Mouse (Mus musculus) skeletal muscle tissue, postnatal 0 days (tissue): ENCODE data around the gene Zbtb46. TPM values are rescaled to one million over a fixed set of nuclear protein-coding genes. Genes with fewer than 3 reads are reported as not detected.

Source experiments
- polyA plus RNA-seq: library from polyadenylated mRNA; unstranded; fragments of >200 nt; fragmentation: Nextera tagmentation; extraction: Ambion mirVana; gene quantifications from 2 replicates; pipeline ENCODE4 v1.2.1, GENCODE M21; 2015

Zbtb46 gene
- 5.7 and 6.2 TPM in 2 replicates for polyA plus RNA-seq

GRCm38 (mm10) chr2:181459153-181459672, at the start of gene Zbtb46:
Zbtb46 (minus strand) TSS chr2:181459426.

DNA sequence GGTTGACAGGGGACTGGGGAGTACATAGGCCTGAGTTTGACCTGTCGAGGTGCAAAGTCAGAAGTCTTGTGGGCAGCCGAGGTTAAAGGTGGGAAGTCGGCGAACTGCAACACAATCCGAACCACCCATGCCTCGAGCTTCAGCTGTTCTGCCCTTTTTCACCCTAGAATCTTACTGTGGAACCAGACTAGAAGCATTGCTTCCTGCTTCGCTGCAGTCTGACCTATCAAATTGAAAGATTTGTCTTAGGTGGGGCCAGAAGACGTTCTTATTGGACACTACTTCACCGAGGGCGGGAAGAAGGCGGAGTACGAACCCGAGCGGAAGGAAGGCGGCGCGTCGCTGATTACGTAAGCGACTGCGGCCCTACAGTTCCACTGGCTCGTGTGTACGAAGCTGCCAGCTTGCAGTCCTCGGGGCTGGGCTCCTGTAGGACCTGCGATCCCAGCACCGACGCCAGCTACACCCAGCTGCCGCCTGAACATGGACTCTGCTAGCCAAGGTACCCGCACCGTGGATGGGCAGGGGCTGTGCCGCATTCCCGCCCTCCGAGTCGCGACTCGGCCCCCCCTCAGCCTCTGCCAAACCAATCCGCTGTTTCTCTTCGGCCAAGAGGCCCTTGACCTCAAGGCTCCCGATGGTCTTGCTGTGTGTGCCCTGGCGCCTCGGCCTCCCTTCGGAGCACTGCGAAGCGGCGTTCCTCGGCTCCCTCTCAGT, 37.8 kb upstream of the Zbtb46 start, which contains the start of gene Tpd52l2:
Tpd52l2 (plus strand) TSS at position 312 of the 717 bp plus-strand sequence.

DNA sequence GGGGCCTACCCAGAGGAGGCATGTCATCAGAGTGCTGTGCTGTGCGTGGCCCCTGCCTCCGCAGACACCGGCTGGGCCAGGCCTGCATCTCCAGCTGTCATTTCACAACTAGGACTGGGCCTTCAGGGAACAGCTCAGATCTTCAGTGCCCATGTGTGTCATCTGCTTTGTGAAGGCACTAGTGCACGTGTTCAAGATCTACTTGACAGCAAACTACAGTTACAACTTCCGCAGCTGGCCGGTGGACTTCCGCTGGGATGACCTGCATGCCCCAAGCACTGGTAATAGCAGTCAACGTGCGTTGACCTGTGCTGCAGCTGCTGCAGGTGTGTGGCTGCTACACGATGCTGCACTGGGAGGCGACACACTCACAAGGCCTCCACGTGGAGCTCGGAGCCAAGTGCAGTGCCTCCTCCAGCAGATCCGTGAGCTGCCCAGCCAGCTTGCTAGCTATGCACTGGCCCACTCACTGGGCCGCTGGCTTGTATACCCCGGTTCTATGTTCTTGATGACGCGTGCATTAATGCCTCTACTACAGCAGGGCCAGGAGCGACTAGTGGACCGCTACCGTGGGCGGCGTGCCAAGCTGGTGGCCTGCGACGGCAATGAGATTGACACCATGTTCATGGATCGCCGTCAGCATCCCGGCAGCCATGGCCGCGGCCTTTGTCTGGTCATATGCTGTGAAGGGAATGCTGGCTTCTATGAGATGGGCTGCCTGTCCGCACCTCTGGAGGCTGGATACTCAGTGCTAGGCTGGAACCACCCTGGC, 34.1 kb upstream of the Zbtb46 start, which contains the start of gene Abhd16b:
Abhd16b (plus strand) TSS at position 51 of the 772 bp plus-strand sequence.

DNA sequence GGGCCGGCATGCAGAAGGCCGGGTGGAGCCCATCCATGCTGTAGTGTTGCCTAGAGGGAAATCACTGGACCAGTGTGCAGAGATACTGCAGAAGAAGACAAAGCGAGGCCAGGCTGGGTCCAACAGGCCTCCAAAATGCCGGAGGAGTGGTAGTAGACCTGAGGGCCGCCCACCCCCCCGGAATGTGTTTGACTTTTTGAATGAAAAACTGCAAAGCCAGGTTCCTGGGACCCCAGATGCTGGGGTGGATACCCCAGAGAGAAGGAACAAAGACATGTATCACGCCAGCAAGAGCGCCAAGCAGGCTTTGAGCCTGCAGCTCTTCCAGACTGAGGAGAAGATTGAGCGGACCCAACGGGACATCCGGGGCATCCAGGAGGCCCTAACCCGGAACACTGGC, 79.4 kb downstream of the Zbtb46 start, which contains the start of gene Lime1:
Lime1 (plus strand) TSS at position 301 of the 400 bp plus-strand sequence.

GRCm38 (mm10) chr2:181364860-181365596, 94.2 kb downstream of the Zbtb46 start, which contains the start of the genes Zgpat and Arfrp1:
Zgpat (plus strand) TSS chr2:181364928.
Arfrp1 (minus strand) TSS chr2:181365404.

Other genes starting within 250 kb of the Zbtb46 start
- 0.05 and 0.10 TPM in 2 replicates for gene Srms, start 246.2 kb downstream of the Zbtb46 start, polyA plus RNA-seq
- gene Fndc11, start 239.4 kb downstream of the Zbtb46 start, polyA plus RNA-seq, result 0.15 TPM in 1 of 2 replicates, not detected in the other
- gene Helz2, start 217.4 kb downstream of the Zbtb46 start, polyA plus RNA-seq, result 0.68 and 0.71 TPM in 2 replicates
- gene Gmeb2, start 171.4 kb downstream of the Zbtb46 start, polyA plus RNA-seq, result 4.3 and 4.9 TPM in 2 replicates
- 0.15 and 0.42 TPM in 2 replicates for gene Stmn3, start 144.9 kb downstream of the Zbtb46 start, polyA plus RNA-seq
- 12.0 and 13.4 TPM in 2 replicates for gene Rtel1, start 139.7 kb downstream of the Zbtb46 start, polyA plus RNA-seq
- 21.8 and 22.9 TPM in 2 replicates for gene Zgpat, start 94.5 kb downstream of the Zbtb46 start, polyA plus RNA-seq
- gene Arfrp1, start 94.0 kb downstream of the Zbtb46 start, polyA plus RNA-seq, result 38.2 and 40.4 TPM in 2 replicates
- gene Lime1, start 79.3 kb downstream of the Zbtb46 start, polyA plus RNA-seq, result 7.3 and 8.7 TPM in 2 replicates
- gene Abhd16b, start 33.8 kb upstream of the Zbtb46 start, polyA plus RNA-seq, result 0.18 and 0.28 TPM in 2 replicates
- gene Tpd52l2, start 37.7 kb upstream of the Zbtb46 start, polyA plus RNA-seq, result 111 and 112 TPM in 2 replicates
- gene Dnajc5, start 61.1 kb upstream of the Zbtb46 start, polyA plus RNA-seq, result 67.9 and 68.2 TPM in 2 replicates
- gene Uckl1, start 125.5 kb upstream of the Zbtb46 start, polyA plus RNA-seq, result 47.7 and 48.8 TPM in 2 replicates
- 34.5 and 34.7 TPM in 2 replicates for gene Prpf6, start 132.4 kb upstream of the Zbtb46 start, polyA plus RNA-seq
- gene Zfp512b, start 133.4 kb upstream of the Zbtb46 start, polyA plus RNA-seq, result 17.3 and 20.1 TPM in 2 replicates
- gene Samd10, start 139.8 kb upstream of the Zbtb46 start, polyA plus RNA-seq, result 2.4 and 2.5 TPM in 2 replicates
- not detected in 2 replicates for gene Gm29797, start 197.6 kb upstream of the Zbtb46 start, polyA plus RNA-seq
- gene Sox18, start 212.2 kb upstream of the Zbtb46 start, polyA plus RNA-seq, result 37.8 and 41.7 TPM in 2 replicates
- gene Tcea2, start 220.9 kb upstream of the Zbtb46 start, polyA plus RNA-seq, result 8.4 and 10.0 TPM in 2 replicates
- 16.7 and 22.8 TPM in 2 replicates for gene Rgs19, start 234.6 kb upstream of the Zbtb46 start, polyA plus RNA-seq
- gene Lkaaear1, start 239.0 kb upstream of the Zbtb46 start, polyA plus RNA-seq, result not detected in 2 replicates